Mouse (Mus musculus) MEL (cell line): ENCODE measurements around the gene Vps26c. TPM values are rescaled to one million over a fixed set of nuclear protein-coding genes. Genes with fewer than 3 reads are reported as not detected.

Experiments used
- DNase-seq: peaks from one replicate; pipeline ENCODE4 v3.0.0; 2011; ENCODE audit warnings: low read depth, low spot score
- H3K27ac ChIP-seq: 2 replicates; pipeline ENCODE4 v1.5.1; 2012; ENCODE audit warnings: low read depth, mild to moderate bottlenecking, control low read depth, low read length, moderate library complexity; ENCODE audit not compliant: control insufficient read depth
- H3K27me3 ChIP-seq, 2 experiments: fragments of 150-350 bp in 1 of 2; sonication (generic) in 1 of 2; 2 replicates each; pipeline ENCODE4 v1.6.1; 2012; ENCODE audit warnings: low read length in 2 of 2, mild to moderate bottlenecking in 2 of 2, improper control_type of control experiment in 1 of 2, moderate library complexity in 1 of 2; ENCODE audit not compliant: insufficient read depth in 2 of 2, control insufficient read depth in 1 of 2
- H3K36me3 ChIP-seq, 2 experiments: 2 replicates each; pipeline ENCODE4 v1.6.1; 2012 to 2014; ENCODE audit warnings: low read length in 2 of 2, improper control_type of control experiment in 1 of 2, inconsistent platforms in 1 of 2, mild to moderate bottlenecking in 1 of 2; ENCODE audit not compliant: insufficient read depth in 2 of 2, control insufficient read depth in 1 of 2
- H3K4me1 ChIP-seq, 2 experiments: fragments of 150-350 bp in 1 of 2; sonication (generic) in 1 of 2; 2 replicates each; pipeline ENCODE4 v1.6.1; 2012; ENCODE audit warnings: low read length in 2 of 2, improper control_type of control experiment in 1 of 2, mild to moderate bottlenecking in 1 of 2; ENCODE audit not compliant: insufficient read depth in 2 of 2, control insufficient read depth in 1 of 2
- H3K4me3 ChIP-seq, 2 experiments: fragments of 150-350 bp in 1 of 2; sonication (generic) in 1 of 2; 2 replicates each; pipeline ENCODE4 v1.5.1; 2012; ENCODE audit warnings: low read depth in 2 of 2, low read length in 2 of 2, mild to moderate bottlenecking in 2 of 2, moderate library complexity in 2 of 2, control low read depth in 1 of 2, improper control_type of control experiment in 1 of 2; ENCODE audit not compliant: control insufficient read depth in 1 of 2, insufficient read depth in 1 of 2
- H3K79me2 ChIP-seq: 2 replicates; pipeline ENCODE4 v1.6.1; 2012; ENCODE audit warnings: mild to moderate bottlenecking, low read length, moderate library complexity; ENCODE audit not compliant: control insufficient read depth, poor library complexity, insufficient read depth
- H3K9ac ChIP-seq: 2 replicates; pipeline ENCODE4 v1.6.1; 2012; ENCODE audit warnings: low read depth, mild to moderate bottlenecking, control low read depth, low read length, moderate library complexity; ENCODE audit not compliant: control insufficient read depth, poor library complexity, severe bottlenecking
- H3K9me3 ChIP-seq: fragments of 150-350 bp; sonication (generic); replicated peaks from 2 replicates; pipeline ENCODE4 v1.6.1; 2012; ENCODE audit warnings: mild to moderate bottlenecking, low read length, improper control_type of control experiment, moderate library complexity; ENCODE audit not compliant: insufficient read depth
- CTCF ChIP-seq, 3 experiments: IDR thresholded peaks in 2 of 3; conservative IDR thresholded peaks in 1 of 3; 2 replicates each; pipeline ENCODE4 v1.5.1; 2011 to 2012; ENCODE audit warnings: low read length in 3 of 3, low read depth in 2 of 3, mild to moderate bottlenecking in 2 of 3, improper control_type of control experiment in 1 of 3, inconsistent platforms in 1 of 3, mixed read lengths in 1 of 3, moderate library complexity in 1 of 3; ENCODE audit not compliant: control insufficient read depth in 1 of 3, insufficient read depth in 1 of 3, poor library complexity in 1 of 3, severe bottlenecking in 1 of 3
- ELF1 ChIP-seq: IDR thresholded peaks from 2 replicates; pipeline ENCODE4 v1.6.1; 2014; ENCODE audit warnings: low read depth, mild to moderate bottlenecking, inconsistent platforms, low read length, improper control_type of control experiment, moderate library complexity
- GABPA ChIP-seq: IDR thresholded peaks from 2 replicates; pipeline ENCODE4 v1.6.1; 2012; ENCODE audit warnings: low read depth, mild to moderate bottlenecking, inconsistent platforms, low read length, improper control_type of control experiment, moderate library complexity
- GATA1 ChIP-seq: IDR thresholded peaks from 2 replicates; pipeline ENCODE4 v1.6.1; 2011; ENCODE audit warnings: low read depth, low read length, improper control_type of control experiment
- MAX ChIP-seq: IDR thresholded peaks from 2 replicates; pipeline ENCODE4 v1.6.1; 2011; ENCODE audit warnings: low read length, improper control_type of control experiment
- MYC ChIP-seq: IDR thresholded peaks from 2 replicates; pipeline ENCODE4 v1.6.1; 2011; ENCODE audit warnings: low read depth, mild to moderate bottlenecking, low read length, improper control_type of control experiment, moderate library complexity
- POLR2A ChIP-seq, 2 experiments: IDR thresholded peaks; 2 replicates each; pipeline ENCODE4 v1.6.1; 2011 to 2012; ENCODE audit warnings: low read length in 2 of 2, mild to moderate bottlenecking in 2 of 2, control low read depth in 1 of 2, improper control_type of control experiment in 1 of 2, low read depth in 1 of 2, moderate library complexity in 1 of 2; ENCODE audit not compliant: control insufficient read depth in 1 of 2, insufficient read depth in 1 of 2, poor library complexity in 1 of 2
- RAD21 ChIP-seq: IDR thresholded peaks from 2 replicates; pipeline ENCODE4 v1.6.1; 2011; ENCODE audit warnings: mild to moderate bottlenecking, low read depth, low read length, improper control_type of control experiment
- RCOR1 ChIP-seq: IDR thresholded peaks from 2 replicates; pipeline ENCODE4 v1.6.1; 2012; ENCODE audit warnings: low read depth, mild to moderate bottlenecking, inconsistent platforms, low read length, improper control_type of control experiment
- SMC3 ChIP-seq: IDR thresholded peaks from 2 replicates; pipeline ENCODE4 v1.6.1; 2011; ENCODE audit warnings: low read depth, low read length, improper control_type of control experiment
- TCF12 ChIP-seq: IDR thresholded peaks from 2 replicates; pipeline ENCODE4 v1.6.1; 2014; ENCODE audit warnings: low read depth, mild to moderate bottlenecking, inconsistent platforms, low read length, improper control_type of control experiment, moderate library complexity
- USF2 ChIP-seq, 2 experiments: IDR thresholded peaks; 2 replicates each; pipeline ENCODE4 v1.6.1; 2011 to 2012; ENCODE audit warnings: improper control_type of control experiment in 2 of 2, low read length in 2 of 2, borderline replicate concordance in 1 of 2, inconsistent platforms in 1 of 2, low read depth in 1 of 2, mild to moderate bottlenecking in 1 of 2; ENCODE audit not compliant: insufficient read depth in 1 of 2
- ZKSCAN1 ChIP-seq: IDR thresholded peaks from 2 replicates; pipeline ENCODE4 v1.6.1; 2012; ENCODE audit warnings: low read depth, mild to moderate bottlenecking, inconsistent platforms, low read length, improper control_type of control experiment, moderate library complexity
- ZNF384 ChIP-seq: IDR thresholded peaks from 2 replicates; pipeline ENCODE4 v1.6.1; 2012; ENCODE audit warnings: low read depth, mild to moderate bottlenecking, inconsistent platforms, low read length, improper control_type of control experiment
- polyA plus RNA-seq, 2 experiments: library from polyadenylated mRNA; stranded (reverse) in 1 of 2; unstranded in 1 of 2; fragments of >175 nt in 1 of 2; fragments of >200 nt in 1 of 2; gene quantifications; 2 replicates each; pipeline versions ENCODE4 v1.2.1 to v1.2.4; 2012; ENCODE audit warnings: low replicate concordance in 2 of 2, low read depth in 1 of 2; ENCODE audit not compliant: insufficient read length in 2 of 2, insufficient read depth in 1 of 2, missing spikeins in 1 of 2
- total RNA-seq: library from RNA; depleted of rRNA; stranded (reverse); fragments of 300-350 nt; gene quantifications from 2 replicates; pipeline ENCODE4 v1.2.3, GENCODE M21; 2012

Vps26c gene
- total and polyA plus RNA-seq, 3 experiments, result 20.9 to 23.7 TPM; not detected in 1

DNA sequence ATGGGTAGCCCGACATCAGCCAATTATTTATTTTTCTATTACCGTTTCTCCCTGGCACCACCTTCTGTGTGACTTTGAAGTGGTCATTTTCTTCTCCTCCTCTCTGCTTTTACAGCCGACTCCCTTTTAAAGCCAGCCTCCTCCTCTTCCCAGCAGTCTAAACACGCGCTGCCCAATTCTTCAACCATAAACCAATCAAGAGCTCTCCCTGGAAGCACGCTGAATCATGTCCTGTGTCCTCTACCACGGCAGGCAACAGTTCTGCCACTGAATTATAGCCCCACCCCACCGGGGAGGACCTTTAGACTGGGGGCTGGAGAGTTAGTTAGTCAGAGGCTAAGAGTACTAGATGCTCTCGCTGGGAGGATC lies 10.5 kb upstream of the Vps26c start (continued):
- TF ChIP-seq TCF12, result no peak
- TF ChIP-seq MAX, result no peak

DNA sequence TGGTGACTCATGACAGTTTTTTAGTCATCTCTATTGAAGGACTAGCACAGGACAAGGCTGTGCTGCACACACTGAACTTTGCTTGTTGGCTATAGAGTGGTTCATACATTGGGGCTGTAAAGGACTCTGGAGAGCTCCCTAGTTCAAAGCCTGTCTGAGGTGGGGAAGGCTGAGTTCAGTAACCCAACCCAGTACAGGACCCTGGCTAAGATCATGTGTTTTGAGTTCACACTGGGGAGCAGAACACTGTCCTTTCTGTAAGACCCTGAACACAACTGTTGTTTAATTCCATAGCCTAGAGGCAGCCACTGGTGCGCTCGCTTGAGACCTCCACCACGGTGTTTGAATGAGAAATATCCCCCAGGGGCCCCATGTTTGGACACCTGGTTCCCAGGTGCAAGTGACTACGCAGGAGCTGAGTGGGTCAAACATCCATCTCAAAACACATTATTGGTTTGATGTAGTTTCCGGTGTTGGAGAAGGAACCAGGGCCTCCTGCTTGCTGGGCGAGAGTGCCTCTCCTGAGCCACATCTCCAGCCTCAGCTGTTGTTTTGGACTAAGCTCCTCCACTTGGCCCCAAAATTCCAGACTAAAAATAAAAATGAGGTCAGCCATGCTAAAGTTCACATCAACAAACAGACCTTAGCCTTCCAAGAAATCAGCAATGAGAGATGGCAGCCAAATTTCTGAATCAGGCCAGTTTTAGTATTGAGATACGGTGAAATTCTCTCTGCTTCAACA lies 10.0 kb upstream of the Vps26c start:
- no peak for TF ChIP-seq RAD21
- no peak for TF ChIP-seq MAX
- H3K27ac ChIP-seq, result no peak overlapping the region
- H3K36me3 ChIP-seq, result no peaks in the 10 kb centered on the region
- no peaks in the 10 kb centered on the region for H3K9me3 ChIP-seq
- no peaks in the 10 kb centered on the region for H3K79me2 ChIP-seq
- no peaks in the 10 kb centered on the region for H3K4me1 ChIP-seq
- no peak for DNase-seq
- no peak overlapping the region for H3K4me3 ChIP-seq
- no peak overlapping the region for H3K9ac ChIP-seq
- H3K27me3 ChIP-seq, result peaks cover 2 to 9% of the 10 kb centered on the region in 2 experiments

DNA sequence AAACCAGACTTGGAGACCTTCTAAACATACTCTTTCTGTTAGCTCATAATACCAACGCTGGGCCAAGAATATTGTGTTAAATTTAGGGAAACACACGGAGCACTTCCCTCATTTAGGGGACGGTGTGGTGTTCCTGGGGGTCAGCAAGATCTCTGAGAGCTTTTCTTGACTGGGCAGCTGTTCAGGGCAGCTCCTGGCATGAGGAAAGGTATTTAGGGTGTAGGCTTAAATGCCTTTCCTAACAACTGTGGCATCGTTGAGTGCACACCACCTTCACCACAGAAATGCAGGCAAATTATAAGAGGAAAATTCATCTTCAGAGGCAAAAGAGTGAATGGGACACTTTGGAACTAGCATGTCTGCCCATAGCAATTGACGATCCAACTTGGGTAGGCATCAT lies 9.1 kb upstream of the Vps26c start:
- Histone ChIP-seq H3K27me3 (peaks cover 2 to 9% of the 10 kb centered on the region in 2 experiments), H3K79me2 (no peaks in the 10 kb centered on the region), H3K4me3 (no peak overlapping the region), H3K4me1 (no peaks in the 10 kb centered on the region), H3K9me3 (no peaks in the 10 kb centered on the region), H3K27ac (no peak overlapping the region), H3K9ac (no peak overlapping the region), H3K36me3 (no peaks in the 10 kb centered on the region)
- DNase-seq, result no peak
- no peak for TF ChIP-seq MYC

DNA sequence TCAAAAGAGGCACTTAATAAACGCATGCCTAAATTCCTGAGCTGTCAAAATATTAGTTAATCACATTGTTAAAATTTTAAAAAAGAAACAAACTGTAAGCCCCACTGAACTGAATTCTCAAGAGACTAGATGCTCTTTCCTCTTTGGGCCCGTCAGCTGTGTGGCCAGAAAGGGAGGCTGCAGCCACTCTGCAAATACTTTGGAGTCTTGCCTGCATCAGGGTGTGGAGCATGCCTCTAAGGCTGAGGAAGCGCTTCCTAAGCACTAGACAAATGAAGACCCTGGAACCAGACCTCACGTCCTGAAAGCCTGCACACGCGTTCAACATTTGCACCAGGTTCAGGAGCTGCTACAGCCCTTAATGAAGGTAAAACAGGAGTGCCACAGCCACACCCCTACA lies 7.0 kb upstream of the Vps26c start:
- H3K36me3 ChIP-seq, result no peaks in the 10 kb centered on the region
- TF ChIP-seq ZKSCAN1, result no peak
- TF ChIP-seq RCOR1, result no peak
- TF ChIP-seq USF2 (IDR thresholded peaks at IDR 0.05; ENCODE audit: borderline replicate concordance in 1 of 2, insufficient read depth in 1 of 2, low read depth in 1 of 2, low read length in 2 of 2), result no peak
- TF ChIP-seq GATA1, result no peak
- TF ChIP-seq ZNF384, result no peak
- TF ChIP-seq POLR2A (IDR thresholded peaks at IDR 0.05; ENCODE audit: control insufficient read depth in 1 of 2, insufficient read depth in 1 of 2, low read depth in 1 of 2, low read length in 2 of 2, poor library complexity in 1 of 2), result no peak
- TF ChIP-seq CTCF (IDR thresholded peaks at IDR 0.05 in 2 of 3, conservative IDR thresholded peaks at IDR 0.05 in 1 of 3; ENCODE audit: control insufficient read depth in 1 of 3, insufficient read depth in 1 of 3, low read depth in 2 of 3, low read length in 3 of 3, poor library complexity in 1 of 3, severe bottlenecking in 1 of 3), result no peak
- no peak for TF ChIP-seq RAD21
- TF ChIP-seq GABPA, result no peak
- TF ChIP-seq SMC3, result no peak
- TF ChIP-seq ELF1, result no peak
- TF ChIP-seq, all 39 proteins: peak for 0
- H3K9me3 ChIP-seq, result no peaks in the 10 kb centered on the region
- no peaks in the 10 kb centered on the region for H3K4me1 ChIP-seq
- no peak overlapping the region for H3K4me3 ChIP-seq
- H3K79me2 ChIP-seq, result no peaks in the 10 kb centered on the region
- H3K27ac ChIP-seq, result no peak overlapping the region
- peaks cover 2 to 5% of the 10 kb centered on the region in 2 experiments; a peak in 3 of 4 replicates for H3K27me3 ChIP-seq
- no peak overlapping the region for H3K9ac ChIP-seq
- no peak for DNase-seq
